Mouse (Mus musculus) MEL (cell line): ENCODE results near the gene Wwc2.

Experiments
- CTCF ChIP-seq, 3 experiments: IDR thresholded peaks in 2 of 3; conservative IDR thresholded peaks in 1 of 3; 2 replicates each; pipeline ENCODE4 v1.5.1; 2011 to 2012; ENCODE audit warnings: low read length in 3 of 3, low read depth in 2 of 3, mild to moderate bottlenecking in 2 of 3, improper control_type of control experiment in 1 of 3, inconsistent platforms in 1 of 3, mixed read lengths in 1 of 3, moderate library complexity in 1 of 3; ENCODE audit not compliant: control insufficient read depth in 1 of 3, insufficient read depth in 1 of 3, poor library complexity in 1 of 3, severe bottlenecking in 1 of 3
- TBP ChIP-seq: IDR thresholded peaks from 2 replicates; pipeline ENCODE4 v1.8.0; 2011; ENCODE audit warnings: low read depth, low read length, improper control_type of control experiment

DNA sequence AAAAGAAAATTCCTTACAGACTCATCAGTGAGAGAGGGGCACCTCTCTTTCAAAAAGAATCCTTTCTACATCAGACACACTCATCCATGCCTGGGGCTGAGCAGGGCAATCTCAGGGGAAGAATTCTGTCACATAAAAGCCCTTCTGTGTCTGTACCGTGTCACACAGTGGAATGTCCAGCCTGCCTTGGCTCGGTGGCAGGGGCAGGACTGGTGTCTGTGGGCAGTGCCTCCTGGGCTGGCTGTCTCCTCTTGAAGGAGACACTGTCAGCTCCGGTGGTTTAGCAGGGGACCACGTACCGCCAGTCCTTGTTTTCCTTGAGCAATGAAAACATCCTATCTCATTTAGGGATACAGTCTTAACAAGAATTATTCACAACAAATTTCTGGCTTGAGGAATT is 165.1 kb downstream of the Wwc2 start:
- TF ChIP-seq TBP (no peak), CTCF (IDR thresholded peaks at IDR 0.05 in 2 of 3, conservative IDR thresholded peaks at IDR 0.05 in 1 of 3; ENCODE audit: control insufficient read depth in 1 of 3, insufficient read depth in 1 of 3, low read depth in 2 of 3, low read length in 3 of 3, poor library complexity in 1 of 3, severe bottlenecking in 1 of 3) (no peak)
